Mouse (Mus musculus) cerebellum, adult 9-11 months (tissue): ENCODE results near the gene Slc39a2.

ENCODE experiments used
- DNase-seq: peaks from one replicate; pipeline ENCODE4 v3.0.0; 2022

Slc39a2 gene

DNA sequence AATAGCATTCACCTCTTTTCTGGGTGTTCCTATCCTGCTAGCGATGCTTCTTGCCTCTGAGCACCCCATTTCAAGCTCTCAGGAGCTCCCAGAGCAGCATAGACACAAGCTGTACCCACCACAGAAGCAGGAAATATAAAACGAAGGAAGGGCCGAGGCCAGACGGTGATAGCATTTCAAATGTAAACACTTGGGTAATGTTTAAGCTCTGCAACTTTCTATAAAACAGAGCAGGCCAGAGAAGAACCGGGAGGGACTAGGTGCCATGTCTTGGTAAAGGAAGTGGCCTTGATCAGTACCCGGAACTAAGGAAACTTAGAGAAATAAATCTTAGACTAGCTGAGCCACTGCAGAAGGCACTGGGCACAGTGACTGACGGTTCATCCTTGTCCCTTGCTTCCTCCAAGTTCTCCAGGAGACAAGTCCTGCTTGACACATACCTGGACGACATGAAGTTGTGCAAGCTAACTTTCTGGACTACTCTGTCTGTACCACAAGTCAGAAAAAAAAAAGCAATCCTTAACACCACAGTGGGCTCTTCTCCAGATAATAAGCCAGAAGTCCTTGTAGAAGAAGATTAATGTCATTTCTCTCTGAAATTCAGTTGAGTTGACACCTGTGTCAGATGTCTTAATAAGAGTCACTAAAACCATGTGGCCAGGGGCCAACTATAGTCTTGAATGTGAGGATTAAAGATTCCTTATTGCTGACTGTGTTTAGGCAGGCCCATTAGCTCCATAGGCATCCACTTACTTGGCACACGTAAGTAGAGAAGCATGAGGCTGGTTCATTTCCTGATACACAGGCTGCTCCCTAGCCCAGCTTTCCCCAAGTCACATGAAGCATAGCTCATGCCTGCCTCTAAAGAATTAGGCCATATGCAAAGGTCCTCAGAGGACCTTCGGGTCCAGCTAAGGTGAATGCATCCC lies 39.7 kb downstream of the Slc39a2 start:
- DNase-seq, result no peak

DNA sequence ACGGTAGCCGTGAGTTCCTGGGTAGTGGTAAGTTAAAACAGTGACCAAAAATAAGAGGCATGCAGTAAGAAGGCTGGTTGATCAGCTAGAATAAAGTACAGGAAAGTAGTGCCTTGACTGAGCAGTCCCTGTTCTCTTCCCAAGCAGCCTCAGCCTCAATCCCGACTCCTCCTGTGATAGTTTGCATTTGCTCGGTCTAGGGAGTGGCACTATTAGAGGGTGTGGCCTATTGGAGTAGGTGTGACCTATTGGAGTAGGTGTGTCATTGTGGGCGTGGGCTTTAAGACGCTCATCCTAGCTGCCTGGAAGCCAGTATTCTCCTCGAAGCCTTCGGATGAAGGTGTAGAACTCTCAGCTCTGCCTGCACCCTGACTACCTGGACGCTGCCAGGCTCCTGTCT lies 46.3 kb downstream of the Slc39a2 start:
- DNase-seq, result no peak

DNA sequence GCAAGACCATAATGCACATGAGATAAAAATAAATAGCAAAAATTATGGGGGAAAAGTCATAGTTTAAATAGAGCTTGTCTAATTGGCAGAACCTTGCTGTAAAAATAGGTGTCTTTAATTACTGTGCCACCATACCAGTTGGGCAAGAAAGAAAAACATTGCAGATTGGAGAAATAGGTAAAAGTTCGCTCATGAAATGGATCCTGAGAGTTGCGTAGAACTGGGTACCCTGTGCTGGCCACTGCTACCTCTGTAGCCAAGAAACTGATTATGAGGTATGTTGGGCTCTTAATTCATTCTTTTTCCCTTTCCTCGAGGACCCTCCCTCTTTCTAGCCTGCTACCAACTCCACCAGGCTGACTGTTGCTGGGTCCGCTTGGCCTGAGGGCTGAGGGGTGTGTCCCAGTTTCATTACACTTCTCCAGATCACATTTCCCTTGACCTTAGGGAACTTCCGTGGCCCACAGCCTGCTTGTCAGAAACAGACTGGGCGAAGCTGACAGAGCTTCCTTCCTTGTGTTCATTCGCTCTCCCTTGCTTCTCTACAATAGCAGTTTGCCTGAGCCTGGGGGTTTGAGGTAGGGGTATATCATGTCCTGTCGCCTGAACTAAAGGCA lies 48.4 kb downstream of the Slc39a2 start:
- no peak for DNase-seq

DNA sequence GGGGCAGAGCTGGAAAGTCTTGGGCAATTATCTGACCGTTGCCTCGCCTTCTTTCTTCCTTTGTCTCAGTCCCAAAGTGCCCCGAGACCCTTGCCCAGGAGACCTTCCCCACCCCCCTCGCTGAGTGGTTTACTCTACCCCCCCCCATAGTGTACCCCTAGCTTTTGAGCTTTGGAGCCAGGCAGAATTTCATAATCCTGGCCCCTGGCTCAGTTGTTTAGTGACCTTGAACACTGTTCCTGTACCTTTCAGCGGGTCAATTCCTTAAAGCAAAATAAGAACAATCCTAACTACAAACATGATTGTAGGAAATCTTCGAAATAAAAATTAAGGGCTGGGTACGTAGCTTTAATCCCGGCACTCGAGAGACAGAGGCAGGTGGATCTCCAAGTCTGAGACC lies 48.9 kb downstream of the Slc39a2 start:
- DNase-seq, result no peak

DNA sequence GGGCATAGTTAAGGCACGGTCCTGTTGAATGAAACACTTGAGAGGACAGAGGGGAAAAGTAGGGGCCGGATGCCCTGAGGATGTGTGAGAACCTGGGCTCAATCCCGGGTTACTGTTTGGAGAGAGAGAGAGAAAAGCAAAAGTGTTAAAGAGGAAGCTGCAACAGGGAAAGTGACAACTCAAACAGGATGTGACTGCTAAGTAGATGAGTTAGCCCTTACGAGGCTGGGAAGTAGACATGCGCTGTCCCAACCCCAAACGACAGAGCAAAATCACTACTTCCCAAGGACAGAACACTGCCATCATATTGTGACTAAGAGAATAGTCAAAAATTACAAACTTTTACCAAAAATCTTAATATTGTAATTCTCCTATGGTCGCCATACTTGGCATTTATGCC lies 49.5 kb downstream of the Slc39a2 start:
- no peak for DNase-seq

DNA sequence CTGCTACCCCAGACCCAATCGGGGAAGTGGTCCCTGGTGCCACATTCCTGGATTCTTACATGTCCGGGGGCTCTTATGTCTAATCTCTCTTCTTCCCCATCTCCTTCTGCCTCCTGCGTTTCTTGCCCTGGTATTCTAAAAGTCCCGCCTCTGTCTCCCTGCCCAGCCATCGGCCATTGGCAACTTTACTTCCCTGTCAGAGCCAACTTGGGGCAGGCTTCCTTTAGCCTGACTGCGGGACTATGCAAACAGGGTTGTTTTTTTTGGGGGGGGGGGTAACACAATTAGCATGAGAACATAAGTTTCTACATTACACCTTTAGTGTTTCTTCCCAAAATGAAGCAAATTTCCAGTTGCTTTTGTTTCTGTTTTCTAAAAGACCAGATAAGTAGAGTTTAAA lies 50.6 kb downstream of the Slc39a2 start:
- DNase-seq, result no peak
